Mouse (Mus musculus): Measurements from ENCODE around the gene Hnrnpa1. TPM values are rescaled to one million over a fixed set of nuclear protein-coding genes. Genes with fewer than 3 reads are reported as not detected.
A peak's percentile ranks its signal among the peaks of the same experiment; 100 is the strongest.
"Not testable (repeated sequence)": the region's sequence is repeated elsewhere in the genome, so short reads cannot be mapped to it uniquely, and the experiment has no call there.

The Hnrnpa1 gene
- polyA plus RNA-seq, 1 experiment from 2014 or later, result 457 TPM

- Histone ChIP-seq H3K27ac (replicated peaks in 1 of 2; ENCODE audit: control insufficient read depth in 1 of 2, insufficient read depth in 1 of 2, low read depth in 2 of 2, low read length in 2 of 2) (0 out of 4 replicates have a peak overlapping the region, but pooled peaks of 1 of the 2 experiments have one; percentile 24), H3K36me3 (ENCODE audit: control insufficient read depth, insufficient read depth, low read length) (no peaks in the 10 kb centered on the region), H3K4me3 (ENCODE audit: control insufficient read depth in 1 of 2, insufficient read depth in 1 of 2, low read depth in 1 of 2, low read length in 2 of 2) (no peak overlapping the region), H3K4me2 (ENCODE audit: low read length) (no peak overlapping the region), H3K9ac (ENCODE audit: low read length) (no peak overlapping the region), H3K9me3 (ENCODE audit: control insufficient read depth, low read length) (no peaks in the 10 kb centered on the region), H3K27me3 (ENCODE audit: control insufficient read depth, insufficient read depth, low read length) (no peaks in the 10 kb centered on the region), H3K4me1 (ENCODE audit: control insufficient read depth in 2 of 2, insufficient read depth in 2 of 2, low read length in 2 of 2) (peaks cover 0 to 25% of the 10 kb centered on the region in 2 experiments; a peak in 2 of 4 replicates)
- ATAC-seq (ENCODE audit: insufficient number of reproducible peaks, insufficient read depth, low FRiP score, low read depth), result no peak
- 57% methylated on average over 2 of the region's 2 CpGs for WGBS
Measured at GRCm38 (mm10) chr15:103227572-103227971, 12.7 kb upstream of the Hnrnpa1 start.

- ATAC-seq (ENCODE audit: insufficient number of reproducible peaks, insufficient read depth, low FRiP score, low read depth), result no peak
- Histone ChIP-seq H3K9me3 (ENCODE audit: control insufficient read depth, low read length) (no peaks in the 10 kb centered on the region), H3K27ac (replicated peaks in 1 of 2; ENCODE audit: control insufficient read depth in 1 of 2, insufficient read depth in 1 of 2, low read depth in 2 of 2, low read length in 2 of 2) (peak overlapping the region; percentile 59 to 74; a peak in 2 of 4 replicates), H3K36me3 (ENCODE audit: control insufficient read depth, insufficient read depth, low read length) (no peaks in the 10 kb centered on the region), H3K27me3 (ENCODE audit: control insufficient read depth, insufficient read depth, low read length) (no peaks in the 10 kb centered on the region), H3K4me2 (ENCODE audit: low read length) (no peak overlapping the region), H3K4me1 (ENCODE audit: control insufficient read depth in 2 of 2, insufficient read depth in 2 of 2, low read length in 2 of 2) (peaks cover 0 to 29% of the 10 kb centered on the region in 2 experiments; a peak in 2 of 4 replicates), H3K4me3 (ENCODE audit: control insufficient read depth in 1 of 2, insufficient read depth in 1 of 2, low read depth in 1 of 2, low read length in 2 of 2) (no peak overlapping the region), H3K9ac (ENCODE audit: low read length) (no peak overlapping the region; the same call in 1 of the 2 replicates)
- WGBS, result 32% methylated on average over 2 of the region's 2 CpGs
Measured at GRCm38 (mm10) chr15:103228904-103229303, 11.3 kb upstream of the Hnrnpa1 start.

- no peak for ATAC-seq (ENCODE audit: insufficient number of reproducible peaks, insufficient read depth, low FRiP score, low read depth)
- Histone ChIP-seq H3K4me2 (ENCODE audit: low read length) (no peak overlapping the region), H3K27ac (replicated peaks in 1 of 2; ENCODE audit: control insufficient read depth in 1 of 2, insufficient read depth in 1 of 2, low read depth in 2 of 2, low read length in 2 of 2) (no peak overlapping the region), H3K36me3 (ENCODE audit: control insufficient read depth, insufficient read depth, low read length) (0 out of 2 replicates have a peak, but pooled peaks cover 9% of the 10 kb centered on the region), H3K27me3 (ENCODE audit: control insufficient read depth, insufficient read depth, low read length) (no peaks in the 10 kb centered on the region), H3K9me3 (ENCODE audit: control insufficient read depth, low read length) (no peaks in the 10 kb centered on the region), H3K4me1 (ENCODE audit: control insufficient read depth in 2 of 2, insufficient read depth in 2 of 2, low read length in 2 of 2) (peaks cover 0 to 30% of the 10 kb centered on the region in 2 experiments; a peak in 2 of 4 replicates), H3K4me3 (ENCODE audit: control insufficient read depth in 1 of 2, insufficient read depth in 1 of 2, low read depth in 1 of 2, low read length in 2 of 2) (no peak overlapping the region), H3K9ac (ENCODE audit: low read length) (no peak overlapping the region)
- 62% methylated on average over 2 of the region's 2 CpGs for WGBS
Measured at GRCm38 (mm10) chr15:103233119-103233518, 7.1 kb upstream of the Hnrnpa1 start.

- Histone ChIP-seq H3K27ac (replicated peaks in 1 of 2; ENCODE audit: control insufficient read depth in 1 of 2, insufficient read depth in 1 of 2, low read depth in 2 of 2, low read length in 2 of 2) (no peak overlapping the region), H3K4me3 (ENCODE audit: control insufficient read depth in 1 of 2, insufficient read depth in 1 of 2, low read depth in 1 of 2, low read length in 2 of 2) (no peak overlapping the region), H3K9ac (ENCODE audit: low read length) (no peak overlapping the region), H3K4me1 (ENCODE audit: control insufficient read depth in 2 of 2, insufficient read depth in 2 of 2, low read length in 2 of 2) (peaks cover 2 to 23% of the 10 kb centered on the region in 2 experiments; a peak in 3 of 4 replicates), H3K27me3 (ENCODE audit: control insufficient read depth, insufficient read depth, low read length) (no peaks in the 10 kb centered on the region), H3K4me2 (ENCODE audit: low read length) (peak overlapping the region; percentile 6; the same call in 1 of the 2 replicates), H3K36me3 (ENCODE audit: control insufficient read depth, insufficient read depth, low read length) (peaks cover 24% of the 10 kb centered on the region), H3K9me3 (ENCODE audit: control insufficient read depth, low read length) (no peaks in the 10 kb centered on the region)
- WGBS, result 85% methylated on average over 7 of the region's 7 CpGs
- no peak for ATAC-seq (ENCODE audit: insufficient number of reproducible peaks, insufficient read depth, low FRiP score, low read depth)
Measured at GRCm38 (mm10) chr15:103237295-103237694, 2.9 kb upstream of the Hnrnpa1 start.

- 0% methylated on average over 26 of the region's 26 CpGs for WGBS
- H3K4me2 ChIP-seq (ENCODE audit: low read length), result peak overlapping the region; percentile 72
- ATAC-seq (ENCODE audit: insufficient number of reproducible peaks, insufficient read depth, low FRiP score, low read depth), result peak; percentile 82
- H3K4me3 ChIP-seq (ENCODE audit: control insufficient read depth in 1 of 2, insufficient read depth in 1 of 2, low read depth in 1 of 2, low read length in 2 of 2), result peak overlapping the region; percentile 80
- H3K27ac ChIP-seq (replicated peaks in 1 of 2; ENCODE audit: control insufficient read depth in 1 of 2, insufficient read depth in 1 of 2, low read depth in 2 of 2, low read length in 2 of 2), result peak overlapping the region; percentile 94 to 95
- no peaks in the 10 kb centered on the region for H3K9me3 ChIP-seq (ENCODE audit: control insufficient read depth, low read length)
- H3K27me3 ChIP-seq (ENCODE audit: control insufficient read depth, insufficient read depth, low read length), result no peaks in the 10 kb centered on the region
- peak overlapping the region; percentile 94 for H3K9ac ChIP-seq (ENCODE audit: low read length)
- peaks cover 43% of the 10 kb centered on the region for H3K36me3 ChIP-seq (ENCODE audit: control insufficient read depth, insufficient read depth, low read length)
- H3K4me1 ChIP-seq (ENCODE audit: control insufficient read depth in 2 of 2, insufficient read depth in 2 of 2, low read length in 2 of 2), result peaks cover 6 to 36% of the 10 kb centered on the region in 2 experiments; a peak in 3 of 4 replicates
Measured at GRCm38 (mm10) chr15:103239130-103239684, 1.0 kb upstream of the Hnrnpa1 start.

- Histone ChIP-seq H3K36me3 (ENCODE audit: control insufficient read depth, insufficient read depth, low read length) (peaks cover 42% of the 10 kb centered on the region), H3K27me3 (ENCODE audit: control insufficient read depth, insufficient read depth, low read length) (no peaks in the 10 kb centered on the region), H3K9me3 (ENCODE audit: control insufficient read depth, low read length) (no peaks in the 10 kb centered on the region), H3K4me3 (ENCODE audit: control insufficient read depth in 1 of 2, insufficient read depth in 1 of 2, low read depth in 1 of 2, low read length in 2 of 2) (peak within 1 kb of the TSS; percentile 80), H3K4me1 (ENCODE audit: control insufficient read depth in 2 of 2, insufficient read depth in 2 of 2, low read length in 2 of 2) (peaks cover 6 to 36% of the 10 kb centered on the region in 2 experiments; a peak in 3 of 4 replicates), H3K4me2 (ENCODE audit: low read length) (peak within 1 kb of the TSS; percentile 86), H3K9ac (ENCODE audit: low read length) (peak within 1 kb of the TSS; percentile 94), H3K27ac (replicated peaks in 1 of 2; ENCODE audit: control insufficient read depth in 1 of 2, insufficient read depth in 1 of 2, low read depth in 2 of 2, low read length in 2 of 2) (peak within 1 kb of the TSS; percentile 95 to 99)
- ATAC-seq (ENCODE audit: insufficient number of reproducible peaks, insufficient read depth, low FRiP score, low read depth), result peak; percentile 90
- under 1% methylated on average over 39 of the region's 39 CpGs for WGBS
Measured at GRCm38 (mm10) chr15:103239685-103240159, 510 bp upstream of the Hnrnpa1 start, which contains the start of gene Cbx5. TSS of gene Cbx5 (minus strand) at chr15:103239816.

- H3K36me3 ChIP-seq (ENCODE audit: control insufficient read depth, insufficient read depth, low read length), result peaks cover 50% of the 10 kb centered on the region
- WGBS, result 9% methylated on average over 12 of the region's 12 CpGs
Measured at GRCm38 (mm10) chr15:103241071-103242018, 1.1 kb downstream of the Hnrnpa1 start.

More at GRCm38 (mm10) chr15:103241071-103242018, 1.1 kb downstream of the Hnrnpa1 start:
- not testable (repeated sequence) for ATAC-seq (ENCODE audit: insufficient number of reproducible peaks, insufficient read depth, low FRiP score, low read depth); H3K27me3 ChIP-seq (ENCODE audit: control insufficient read depth, insufficient read depth, low read length); H3K9me3 ChIP-seq (ENCODE audit: control insufficient read depth, low read length)
- Histone ChIP-seq H3K4me3 (ENCODE audit: control insufficient read depth in 1 of 2, insufficient read depth in 1 of 2, low read depth in 1 of 2, low read length in 2 of 2) (peak overlapping the region; percentile 80), H3K9ac (ENCODE audit: low read length) (peak overlapping the region; percentile 94), H3K4me2 (ENCODE audit: low read length) (peak overlapping the region; percentile 86), H3K4me1 (ENCODE audit: control insufficient read depth in 2 of 2, insufficient read depth in 2 of 2, low read length in 2 of 2) (peaks cover 6 to 41% of the 10 kb centered on the region in 2 experiments), H3K27ac (replicated peaks in 1 of 2; ENCODE audit: control insufficient read depth in 1 of 2, insufficient read depth in 1 of 2, low read depth in 2 of 2, low read length in 2 of 2) (peak overlapping the region; percentile 95 to 99)

All from heart, embryonic 14.5 days (tissue).